Mouse (Mus musculus) liver, adult (tissue): ENCODE data around the gene Fam20a.

ENCODE experiments used
- GATA4 ChIP-seq: IDR thresholded peaks from 2 replicates; pipeline ENCODE4 v1.6.1; 2014; ENCODE audit warnings: mild to moderate bottlenecking, low read length; ENCODE audit not compliant: insufficient replicate concordance

The Fam20a gene

DNA sequence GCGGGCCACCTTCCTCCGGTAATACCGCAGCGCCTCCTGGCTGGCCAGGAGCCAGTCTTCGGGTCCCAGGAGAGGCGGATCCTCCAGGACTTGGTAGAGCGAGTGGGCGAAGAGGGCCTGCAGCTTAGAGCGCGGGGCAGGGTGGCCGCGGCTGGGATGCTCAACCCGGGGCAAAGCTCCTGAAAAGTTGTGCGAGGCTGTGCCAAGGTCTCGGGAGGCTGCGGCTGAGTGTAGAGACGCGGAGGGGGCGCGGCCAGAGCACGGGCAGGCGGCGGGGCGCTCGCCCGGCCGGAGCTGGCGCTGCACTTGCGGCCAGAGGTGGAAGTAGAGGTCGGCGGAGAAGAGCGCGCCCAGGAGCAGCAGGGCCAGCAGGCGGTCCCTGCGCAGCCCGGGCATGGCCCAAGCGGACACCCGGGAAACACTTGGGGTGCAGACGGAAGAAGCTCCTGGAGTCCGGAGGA, 729 bp downstream of the Fam20a start:
- no peak for TF ChIP-seq GATA4

DNA sequence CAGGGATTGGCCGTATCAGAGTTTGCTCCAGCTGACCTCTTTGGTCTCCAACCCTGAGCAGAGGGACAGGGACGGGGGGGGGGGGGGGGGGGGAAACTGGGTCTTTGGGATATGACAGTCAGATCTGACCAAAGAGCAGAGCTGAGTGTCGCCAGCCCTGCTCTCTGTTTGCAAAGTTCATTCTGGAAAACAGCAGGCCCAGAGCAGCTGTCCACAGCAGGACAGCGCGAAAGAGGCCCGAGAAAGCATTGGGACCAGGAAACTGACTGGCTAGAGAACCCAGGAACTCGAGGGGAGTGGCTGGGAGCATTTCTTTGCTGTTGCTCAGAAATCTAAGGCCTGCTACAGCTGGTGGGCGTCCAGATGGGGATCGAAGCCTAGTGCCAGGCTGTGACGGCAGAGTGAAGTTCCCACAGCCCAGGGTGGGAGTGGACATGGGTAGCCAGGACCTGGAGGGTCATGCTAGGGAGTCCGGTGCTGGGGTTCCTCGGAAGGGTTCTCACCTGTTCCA, 1.2 kb downstream of the Fam20a start:
- TF ChIP-seq GATA4 = no peak

DNA sequence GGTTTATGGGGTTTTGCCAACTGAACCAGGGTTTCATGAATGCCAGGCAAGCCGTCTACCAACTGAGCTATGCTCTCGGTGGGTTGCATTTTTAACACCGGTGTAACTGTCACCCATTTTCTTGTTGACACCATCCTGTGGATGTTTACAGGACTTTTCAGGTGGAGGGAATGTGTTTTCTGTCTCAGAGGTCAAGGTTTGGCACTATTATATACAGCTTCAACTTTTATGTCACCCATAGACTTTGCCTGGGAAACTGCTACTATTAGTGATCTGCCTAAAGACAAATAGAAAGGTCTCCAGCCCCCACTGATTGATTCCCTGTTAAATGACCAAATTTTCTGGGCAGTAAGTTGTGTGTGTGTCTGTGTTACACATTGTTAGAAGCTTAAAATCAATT, 2.7 kb downstream of the Fam20a start:
- no peak for TF ChIP-seq GATA4

DNA sequence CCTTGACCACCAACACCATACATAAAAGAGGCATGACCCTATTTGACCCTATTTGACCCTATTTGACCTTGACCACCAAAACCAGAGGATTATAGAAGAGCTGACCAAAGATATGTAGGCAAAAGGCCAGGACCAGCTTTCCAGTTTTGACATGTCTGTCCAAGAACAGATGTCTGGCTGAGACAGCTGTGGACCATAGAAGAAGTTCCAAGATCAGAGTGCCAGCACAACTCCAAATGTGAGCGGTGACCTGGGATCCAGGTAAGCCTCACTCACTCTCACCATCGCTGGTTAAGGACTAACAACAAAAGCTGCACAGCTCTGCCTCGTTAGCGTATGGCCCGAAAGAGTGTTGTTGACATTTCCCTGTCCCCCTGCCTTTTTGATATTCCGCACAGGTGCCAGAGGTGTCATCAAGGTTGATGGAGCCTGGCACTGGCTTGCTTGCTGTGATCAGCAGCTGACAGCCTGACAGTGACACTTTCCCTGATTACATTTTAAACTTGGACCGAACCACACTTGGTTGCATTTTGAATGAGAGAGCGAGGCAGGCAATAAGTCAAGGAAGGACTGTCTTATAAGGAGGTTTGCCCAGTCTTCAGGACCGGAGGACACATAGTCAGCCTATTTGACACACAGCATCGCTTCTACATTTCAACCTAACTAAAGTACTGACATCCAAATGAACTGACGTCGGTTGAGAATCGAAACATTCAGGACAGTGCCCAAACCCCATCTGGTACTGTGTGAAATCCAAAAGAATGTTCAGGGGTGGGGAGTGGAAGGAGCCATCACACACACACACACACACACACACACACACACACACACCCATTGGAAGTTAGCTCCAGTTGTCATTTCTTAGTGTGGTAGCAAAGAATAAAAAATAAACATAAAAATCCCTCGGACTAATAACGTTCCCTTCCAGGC, 3.8 kb downstream of the Fam20a start:
- no peak for TF ChIP-seq GATA4

DNA sequence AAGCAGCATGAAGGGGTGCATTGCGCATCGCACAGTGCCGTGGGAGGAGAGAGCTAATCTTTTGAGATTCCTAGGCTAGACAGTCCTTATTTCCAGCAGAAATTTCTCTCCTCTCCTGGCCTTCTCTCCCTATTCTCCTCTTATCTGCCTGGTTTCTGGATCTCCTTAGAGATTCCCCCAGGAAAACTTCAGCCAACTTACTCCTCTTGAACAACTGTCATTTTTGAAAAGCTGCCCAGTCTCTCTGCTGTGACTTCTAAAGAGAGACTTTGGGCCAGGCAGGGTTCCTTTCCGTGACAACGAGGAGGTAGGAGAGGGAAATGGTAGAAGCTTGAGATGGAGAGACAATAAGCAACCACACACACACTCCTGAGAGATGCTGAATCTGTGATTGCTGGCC, 4.6 kb downstream of the Fam20a start:
- TF ChIP-seq GATA4 = no peak

DNA sequence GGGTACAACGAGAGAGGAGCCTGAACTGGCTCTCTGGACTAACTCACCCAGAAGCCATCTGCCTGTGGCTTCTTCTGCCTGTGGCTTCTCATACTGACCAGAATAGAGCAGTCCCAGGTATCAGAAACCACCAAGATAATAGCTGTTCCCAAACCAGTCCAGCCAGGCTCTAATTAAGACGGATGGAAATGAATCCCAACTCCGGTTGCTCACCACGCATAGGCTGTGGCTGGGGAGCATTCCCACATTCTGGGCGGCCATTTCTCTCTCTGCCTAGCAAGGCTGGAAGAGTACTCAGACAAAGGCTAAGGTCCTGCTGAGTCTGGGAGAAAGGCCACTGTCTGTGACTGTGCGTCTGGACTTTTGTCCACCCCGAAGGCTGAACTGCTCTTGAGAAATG, 5.1 kb downstream of the Fam20a start:
- TF ChIP-seq GATA4 = no peak

DNA sequence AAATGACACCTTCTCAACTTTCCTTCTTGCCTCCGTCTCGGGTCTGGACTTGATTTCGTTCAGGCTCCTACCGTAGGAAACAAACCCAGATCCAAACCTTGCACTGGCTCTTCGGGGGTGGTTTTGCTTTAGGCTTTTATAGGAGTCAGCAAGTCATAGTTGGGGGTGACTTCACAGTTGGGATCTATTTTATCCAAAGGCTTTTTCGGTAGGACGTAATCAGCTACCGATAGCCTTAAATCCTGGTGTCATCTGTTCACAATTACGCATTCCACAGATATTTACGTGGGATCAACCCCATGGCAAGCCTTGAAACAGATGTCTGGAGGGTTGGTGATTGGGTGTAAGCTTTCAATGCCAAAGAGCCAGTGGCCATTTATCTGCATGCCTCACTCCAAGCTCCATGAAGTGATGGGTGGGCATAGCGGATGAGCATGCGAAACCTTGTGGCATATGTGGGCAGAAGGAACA, 6.7 kb downstream of the Fam20a start:
- no peak for TF ChIP-seq GATA4

DNA sequence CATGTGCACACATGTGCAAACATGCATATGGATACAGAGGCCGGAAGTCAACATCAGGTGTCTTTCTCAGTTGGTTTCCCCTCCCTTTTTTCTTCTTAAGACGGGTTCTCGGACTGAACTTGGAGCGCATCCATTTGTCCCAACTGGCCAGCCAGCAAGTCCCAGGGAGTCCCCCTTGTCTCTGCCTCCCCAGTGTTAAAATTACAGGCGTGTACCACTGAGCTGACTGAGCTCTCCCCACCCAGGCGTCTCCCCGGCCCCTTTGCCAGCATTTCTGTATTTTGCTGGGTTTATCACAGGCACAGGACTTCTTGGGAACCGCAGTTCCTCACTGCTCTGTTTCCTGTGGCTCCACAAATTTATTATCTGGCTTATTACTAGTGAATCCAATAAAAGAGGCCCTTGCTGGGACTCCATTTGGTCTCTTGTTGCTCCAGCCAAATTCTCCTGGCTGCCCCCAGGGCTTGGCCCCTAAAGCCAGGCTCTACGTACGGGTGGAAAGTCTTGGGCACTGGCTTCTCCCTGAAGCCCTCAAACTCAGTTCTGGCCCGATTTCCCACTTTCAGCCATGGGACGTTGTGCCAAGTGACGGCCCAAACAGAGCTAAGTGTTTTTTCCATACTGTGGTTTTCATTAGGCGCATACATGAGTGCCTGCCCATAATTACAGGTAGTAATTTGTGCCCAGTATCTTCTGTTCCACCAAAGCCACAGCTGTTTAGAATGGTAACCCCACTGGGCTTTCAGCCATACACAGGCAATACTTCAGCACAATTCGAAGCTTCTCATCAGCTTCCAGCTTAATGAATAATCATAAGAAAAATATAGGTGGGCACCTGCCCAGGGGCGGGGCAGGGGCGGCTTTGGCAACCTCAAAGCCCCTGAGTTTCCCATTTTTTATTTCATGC, 7.5 kb downstream of the Fam20a start:
- no peak for TF ChIP-seq GATA4

DNA sequence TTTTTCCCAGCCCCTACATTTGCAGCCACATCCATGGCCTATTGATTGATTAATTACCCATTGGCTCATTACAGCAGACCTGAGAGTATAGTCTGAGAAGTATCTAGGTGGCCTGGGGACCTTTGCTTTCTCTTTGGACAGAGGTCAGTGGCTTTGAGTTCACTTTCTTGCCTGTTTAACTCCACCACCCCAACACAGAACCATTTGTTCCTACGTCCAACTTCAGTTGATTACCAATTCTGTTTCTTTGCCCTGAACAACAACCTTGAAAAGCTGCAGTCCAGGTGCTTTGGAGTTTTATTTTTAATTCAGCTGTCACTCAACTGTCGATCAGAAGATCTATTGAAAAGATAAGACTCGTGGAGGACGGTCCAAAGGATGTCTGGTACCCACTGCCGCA, 12.6 kb downstream of the Fam20a start:
- TF ChIP-seq GATA4 = peak; percentile 32; the same call in 1 of the 2 replicates

DNA sequence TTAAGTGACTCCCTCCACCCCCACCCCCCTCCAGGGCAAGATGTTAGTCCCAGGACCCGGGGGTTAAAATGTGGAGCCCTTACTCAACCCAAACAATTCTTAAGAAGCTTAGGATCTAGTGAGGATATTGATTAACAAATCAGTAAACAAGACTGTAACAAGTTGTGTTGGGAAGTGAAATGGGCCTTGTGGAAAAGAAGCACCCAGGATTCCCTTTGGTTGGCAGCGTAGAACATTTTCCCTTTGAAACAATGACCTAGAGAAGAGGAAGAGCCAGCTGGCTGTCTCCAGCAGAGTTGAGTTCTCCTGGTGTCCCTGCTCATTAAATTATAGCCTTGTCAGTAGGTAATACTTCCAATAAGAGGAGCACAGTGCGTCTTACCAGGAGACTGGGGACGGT, 13.3 kb downstream of the Fam20a start:
- TF ChIP-seq GATA4 = no peak

DNA sequence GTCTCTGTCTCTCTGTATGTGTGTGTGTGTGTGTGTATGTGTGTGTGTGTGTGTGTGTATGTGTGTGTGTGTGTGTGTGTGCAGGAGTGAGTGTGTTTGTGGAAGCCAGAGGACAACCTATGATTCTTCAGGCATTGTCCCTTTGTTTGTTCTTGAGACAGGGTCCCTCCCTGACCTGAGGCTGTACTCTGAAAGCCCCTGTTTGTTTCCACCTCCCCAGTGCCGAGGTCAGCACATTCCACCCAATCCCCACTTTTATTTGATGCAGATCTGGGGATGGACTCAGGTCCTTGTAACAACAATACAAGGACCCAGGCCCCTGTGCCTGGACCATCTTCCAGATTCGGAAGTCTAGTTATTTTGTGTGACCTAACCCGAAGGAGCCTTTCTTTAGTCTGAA, 14.6 kb downstream of the Fam20a start:
- TF ChIP-seq GATA4 = no peak

DNA sequence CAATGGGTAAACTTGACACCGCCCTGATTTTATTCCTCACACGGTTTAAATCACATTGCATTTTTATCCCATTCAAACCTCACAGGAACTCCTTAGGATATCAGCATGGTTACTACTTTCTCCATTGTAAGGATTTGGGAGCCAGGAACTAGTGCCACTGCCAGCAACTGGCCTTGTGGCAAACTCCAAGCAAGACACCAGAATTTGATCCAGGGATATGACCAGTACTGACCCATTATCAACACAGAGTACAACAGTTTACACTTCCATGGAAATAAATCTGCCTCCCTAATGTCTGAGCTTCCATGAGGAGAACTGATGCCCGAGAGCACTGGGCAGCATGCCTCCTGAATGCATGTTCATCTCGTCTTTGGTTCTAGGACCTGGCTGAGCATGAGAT, 15.5 kb downstream of the Fam20a start:
- TF ChIP-seq GATA4 = no peak

DNA sequence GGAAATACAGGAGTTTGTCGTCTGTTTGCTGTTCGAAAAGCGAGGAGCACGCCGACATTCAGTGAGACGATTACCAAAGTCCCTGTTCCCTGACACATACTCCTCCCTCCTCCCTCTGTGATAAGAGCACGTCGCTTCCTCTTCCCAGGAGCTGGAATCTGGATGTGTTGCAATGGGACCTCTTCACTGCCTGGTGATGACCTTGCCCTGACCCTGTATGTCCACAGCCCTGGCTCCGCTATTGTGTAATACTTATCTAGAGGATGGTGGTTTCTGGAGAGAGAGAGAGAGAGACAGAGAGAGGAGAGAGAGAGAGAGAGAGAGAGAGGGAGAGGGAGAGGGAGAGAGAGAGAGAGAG, 16.0 kb downstream of the Fam20a start:
- peak; percentile 99 for TF ChIP-seq GATA4

DNA sequence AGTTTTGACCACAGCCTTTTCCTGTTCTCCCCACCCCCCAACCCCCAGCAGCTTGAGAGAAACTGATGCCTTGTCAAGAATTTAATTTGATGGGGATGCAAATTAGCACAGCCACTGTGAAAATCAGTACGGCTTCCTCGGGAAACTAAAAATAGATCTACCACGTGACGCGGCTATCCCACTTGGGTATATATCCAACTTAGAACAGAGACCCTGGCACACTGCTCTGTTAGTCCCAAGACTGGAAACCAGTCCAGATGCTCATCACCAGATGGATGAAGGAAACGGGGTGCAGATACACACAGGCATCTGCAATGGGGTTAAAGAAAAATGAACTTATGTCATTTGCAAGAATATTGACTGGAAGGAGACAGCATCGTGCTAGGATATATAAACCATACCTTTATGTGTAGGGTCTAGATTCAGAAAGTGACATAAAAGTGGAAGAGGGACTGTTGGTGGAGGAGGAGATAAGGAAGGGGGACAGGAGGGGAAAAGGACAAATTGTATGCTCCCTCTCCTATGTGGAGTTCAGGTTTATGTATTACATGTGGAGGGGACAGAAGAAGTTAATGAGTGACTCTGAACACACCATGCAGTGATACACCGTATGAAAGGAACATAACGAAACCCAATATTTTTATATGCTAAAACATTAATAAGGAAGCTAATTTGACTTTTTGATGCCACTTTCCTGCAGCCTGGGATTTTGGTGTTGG, 16.6 kb downstream of the Fam20a start:
- TF ChIP-seq GATA4 = no peak
